Mouse (Mus musculus): ENCODE data around the gene Slc25a20. TPM values are rescaled to one million over a fixed set of nuclear protein-coding genes. Genes with fewer than 3 reads are reported as not detected.
"Not testable (repeated sequence)": the region's sequence is repeated elsewhere in the genome, so short reads cannot be mapped to it uniquely, and the experiment has no call there.

Slc25a20 gene
- 10 to 100 TPM; 59.0 to 84.8 TPM for total RNA-seq (2021)
- long read RNA-seq, experiment 1, transcript Slc25a20-201 (9 exons, 1,783 nt) = major isoform, 40 of 46 reads
- long read RNA-seq, experiment 1, partial matches to known transcripts = 1 of 46 reads
- long read RNA-seq, experiment 1, other reads (novel, unspliced or antisense) = 5 of 46 reads
- long read RNA-seq, experiment 2, transcript Slc25a20-201 (9 exons, 1,783 nt) = major isoform, 37 of 41 reads
- long read RNA-seq, experiment 2, partial matches to known transcripts = 1 of 41 reads
- long read RNA-seq, experiment 2, other reads (novel, unspliced or antisense) = 3 of 41 reads

GRCm38 (mm10) chr9:108661677-108662612, at the start of gene Slc25a20:
Slc25a20 (plus strand) TSS chr9:108662088.
- peak; percentile 83 for DNase-seq
- intact Hi-C loops (cut with DNase I; ENCODE audit: low total_unique reads) = no loop called here

- intact Hi-C loops (cut with DNase I; ENCODE audit: low total_unique reads) = no loop called here
- DNase-seq = no peak
These were observed 44.6 kb upstream of the Slc25a20 start for GRCm38 (mm10) chr9:108617301-108617700.

DNA sequence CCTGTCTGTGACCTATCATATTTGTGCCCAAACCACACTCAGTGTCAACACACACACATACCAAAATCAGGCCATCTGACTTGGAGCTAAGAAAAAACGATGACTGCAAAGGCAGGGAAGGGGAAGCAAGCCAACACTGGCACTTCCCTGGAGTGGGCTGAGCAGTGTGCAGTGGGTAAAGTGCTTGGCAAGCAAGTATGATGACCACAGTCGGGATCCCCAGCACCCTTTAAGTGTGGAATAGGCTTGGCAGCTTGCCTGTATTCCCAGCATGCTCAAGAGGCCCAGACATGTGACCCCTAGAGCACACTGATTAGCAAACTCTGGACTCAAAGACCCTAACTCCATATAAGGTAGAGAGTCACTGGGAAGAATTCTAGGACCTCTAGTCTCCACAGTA, 35.4 kb upstream of the Slc25a20 start:
- intact Hi-C loops (cut with DNase I; ENCODE audit: low total_unique reads) = no loop called here
- DNase-seq = peak; percentile 9

GRCm38 (mm10) chr9:108628141-108628540, 33.7 kb upstream of the Slc25a20 start:
- no peak for DNase-seq
- intact Hi-C loops (cut with DNase I; ENCODE audit: low total_unique reads) = no loop called here

DNA sequence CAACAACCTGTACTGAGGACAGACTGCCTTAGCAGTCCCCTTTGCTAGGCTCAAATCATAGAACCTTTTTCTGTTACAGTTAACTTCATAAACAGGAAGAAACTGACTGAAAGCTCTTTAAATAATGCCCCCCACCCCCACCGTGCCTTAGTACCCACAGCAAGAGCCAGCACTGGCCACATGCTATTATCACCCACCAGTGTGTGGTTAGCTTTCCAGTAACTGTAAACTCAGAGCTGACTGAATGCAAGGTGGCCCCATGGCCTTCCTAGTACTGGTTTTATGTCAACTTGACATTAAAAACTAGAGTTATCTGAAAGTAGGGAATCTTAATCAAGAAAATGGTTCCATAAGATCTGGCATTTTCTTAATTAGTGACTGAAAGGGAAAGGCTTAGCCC, 31.2 kb upstream of the Slc25a20 start:
- no peak for DNase-seq
- intact Hi-C loops (cut with DNase I; ENCODE audit: low total_unique reads) = no loop called here

- no peak for DNase-seq
- intact Hi-C loops (cut with DNase I; ENCODE audit: low total_unique reads) = no loop called here
These were observed 30.1 kb upstream of the Slc25a20 start for GRCm38 (mm10) chr9:108631631-108632256.

GRCm38 (mm10) chr9:108632375-108632774, 29.5 kb upstream of the Slc25a20 start:
- DNase-seq = no peak
- intact Hi-C loops (cut with DNase I; ENCODE audit: low total_unique reads) = no loop called here

DNA sequence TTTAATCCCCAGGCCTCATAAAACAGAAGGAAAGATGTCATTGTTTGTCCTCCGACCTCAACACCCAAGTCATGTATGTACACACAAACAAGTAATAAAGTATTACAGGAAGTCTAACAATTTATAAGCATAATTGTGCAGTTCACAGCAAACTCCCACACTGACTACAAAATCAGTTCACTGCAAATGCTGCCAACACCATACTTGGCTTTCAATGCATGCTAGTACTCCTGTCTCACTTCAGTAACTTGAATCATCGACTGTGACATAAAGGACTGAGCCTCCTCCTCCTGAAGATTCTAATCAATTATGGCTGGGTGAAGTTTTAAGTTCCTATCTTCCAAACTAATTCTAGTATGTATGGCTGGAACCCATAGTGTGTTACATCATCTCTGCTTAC, 28.0 kb upstream of the Slc25a20 start:
- no peak for DNase-seq
- intact Hi-C loops (cut with DNase I; ENCODE audit: low total_unique reads) = no loop called here

DNA sequence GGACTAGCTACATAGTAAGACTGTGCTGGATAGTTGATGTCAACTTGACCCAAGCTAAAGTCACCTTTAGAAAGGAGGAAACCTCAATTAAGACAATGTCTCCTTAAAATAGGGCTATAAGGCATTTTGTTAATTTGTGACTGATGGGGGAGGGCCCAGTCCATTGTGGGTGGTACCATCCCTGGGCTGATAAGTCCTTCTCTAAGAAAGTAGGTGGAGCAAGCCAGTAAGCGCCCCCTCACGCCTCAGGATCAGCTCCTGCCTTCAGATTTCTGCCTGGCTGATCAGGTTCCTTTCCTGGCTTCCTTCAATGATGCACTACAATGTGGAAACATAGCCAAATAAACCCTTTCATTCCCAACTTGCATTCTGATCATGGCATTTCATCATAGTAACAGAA, 26.5 kb upstream of the Slc25a20 start:
- intact Hi-C loops (cut with DNase I; ENCODE audit: low total_unique reads) = no loop called here

GRCm38 (mm10) chr9:108639825-108640224, 22.1 kb upstream of the Slc25a20 start:
- intact Hi-C loops (cut with DNase I; ENCODE audit: low total_unique reads) = no loop called here
- no peak for DNase-seq

More for the DNA sequence above, 26.5 kb upstream of the Slc25a20 start:
- DNase-seq = no peak

DNA sequence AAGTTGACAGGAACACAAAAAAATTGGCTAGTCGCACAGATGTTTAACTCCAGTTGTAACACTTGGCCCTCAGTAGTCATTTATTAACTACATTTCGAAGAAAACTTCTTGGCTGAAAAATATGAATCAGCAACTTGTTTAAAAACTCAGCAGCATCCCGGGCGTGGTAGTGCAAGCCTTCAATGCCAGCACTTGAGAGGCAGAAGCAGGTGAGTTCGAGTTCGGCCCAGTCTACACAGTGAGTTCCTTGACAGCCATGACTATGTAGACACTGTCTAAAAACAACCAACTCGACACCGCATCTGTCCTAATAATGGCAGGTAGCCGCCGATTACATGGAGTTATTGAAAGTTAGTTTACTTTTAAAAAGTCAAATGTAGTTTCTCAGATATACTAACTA, 13.7 kb upstream of the Slc25a20 start:
- no peak for DNase-seq
- intact Hi-C loops (cut with DNase I; ENCODE audit: low total_unique reads) = no loop called here

GRCm38 (mm10) chr9:108648611-108649560, 13.0 kb upstream of the Slc25a20 start, which contains the start of gene Arih2:
Arih2 (minus strand) TSS chr9:108649386.
- intact Hi-C loops (cut with DNase I; ENCODE audit: low total_unique reads) = no loop called here
- DNase-seq = peak; percentile 92

DNA sequence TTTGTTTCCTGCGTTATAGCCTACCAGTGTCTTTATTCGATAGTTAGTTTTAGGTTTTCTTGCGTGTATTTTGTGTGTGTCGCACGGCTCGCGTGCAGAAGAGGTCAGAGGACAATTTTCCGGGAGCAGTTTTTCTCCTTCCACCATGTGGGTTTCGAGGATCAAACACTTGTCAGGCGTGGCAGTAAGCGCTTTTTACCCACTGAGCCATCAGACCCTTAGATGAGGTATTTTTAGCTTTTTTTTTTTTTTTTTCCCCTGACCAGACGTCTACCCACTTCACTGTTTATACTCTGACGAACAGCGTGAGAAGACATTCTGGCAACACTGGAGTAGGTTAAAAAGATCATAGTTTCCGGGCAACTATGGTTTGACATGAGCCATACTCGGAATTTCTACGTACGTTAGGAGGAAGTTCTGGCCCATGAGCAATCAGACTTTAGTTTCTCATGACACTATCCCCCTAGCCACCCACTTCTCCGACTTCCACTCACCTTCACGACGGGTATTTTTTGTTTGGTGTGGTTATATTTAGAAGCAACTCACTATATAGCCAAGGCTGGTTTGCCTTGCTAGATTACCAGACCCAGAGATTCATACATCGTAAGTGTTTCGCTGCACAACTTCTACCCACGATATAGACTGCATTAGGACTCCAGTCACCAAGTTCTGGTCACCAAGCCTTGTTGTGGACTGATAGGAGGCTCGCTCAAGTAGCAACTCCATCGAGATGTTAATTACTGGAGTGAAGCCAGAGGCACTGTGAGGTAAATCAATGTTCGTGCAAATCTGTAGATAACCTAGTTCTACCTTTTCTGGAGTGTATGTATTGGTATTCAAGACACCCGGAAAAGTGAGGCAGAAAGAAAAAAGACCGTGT, 12.1 kb upstream of the Slc25a20 start:
- no peak for DNase-seq
- intact Hi-C loops (cut with DNase I; ENCODE audit: low total_unique reads) = no loop called here

- intact Hi-C loops (cut with DNase I; ENCODE audit: low total_unique reads) = no loop called here
- DNase-seq = no peak
These were observed 7.1 kb upstream of the Slc25a20 start for GRCm38 (mm10) chr9:108654566-108655464.

- DNase-seq = not testable (repeated sequence)
These were observed 6.0 kb upstream of the Slc25a20 start for GRCm38 (mm10) chr9:108655865-108656264.

GRCm38 (mm10) chr9:108662660-108663059, 772 bp downstream of the Slc25a20 start:
- intact Hi-C loops (cut with DNase I; ENCODE audit: low total_unique reads) = no loop called here
- DNase-seq = no peak

More at GRCm38 (mm10) chr9:108655865-108656264, 6.0 kb upstream of the Slc25a20 start:
- intact Hi-C loops (cut with DNase I; ENCODE audit: low total_unique reads) = not testable (repeated sequence)

- intact Hi-C loops (cut with DNase I; ENCODE audit: low total_unique reads) = no loop called here
- DNase-seq = no peak
These were observed 8.0 kb downstream of the Slc25a20 start for GRCm38 (mm10) chr9:108669875-108670274.
